Mouse (Mus musculus) subcutaneous adipose tissue, adult 2 months (tissue): ENCODE measurements around the gene Tmem150a. TPM values are rescaled to one million over a fixed set of nuclear protein-coding genes. Genes with fewer than 3 reads are reported as not detected.

Experiments used
- polyA plus RNA-seq: library from polyadenylated mRNA; depleted of rRNA; stranded (reverse); fragments of >200 nt; gene quantifications from 2 replicates; pipeline ENCODE4 v1.2.3, GENCODE M21; 2012; ENCODE audit warnings: low replicate concordance; rRNA removed

Gene Tmem150a
- polyA plus RNA-seq = 39.9 and 57.7 TPM in 2 replicates

GRCm38 (mm10) chr6:72355066-72355911 is at the start of gene Tmem150a:
Tmem150a (plus strand) TSS chr6:72355447.

GRCm38 (mm10) chr6:72345074-72345567 is 10.1 kb upstream of the Tmem150a start, which contains the start of gene Usp39:
Usp39 (minus strand) TSS chr6:72345184.

GRCm38 (mm10) chr6:72347166-72347941 is 7.9 kb upstream of the Tmem150a start, which contains the start of gene 0610030E20Rik:
0610030E20Rik (plus strand) TSS chr6:72347317.

GRCm38 (mm10) chr6:72366844-72367443 is 11.7 kb downstream of the Tmem150a start, which contains the start of gene Rnf181:
Rnf181 (minus strand) TSS chr6:72366956.

GRCm38 (mm10) chr6:72380131-72380770 is 25.0 kb downstream of the Tmem150a start, which contains the start of gene Vamp5:
Vamp5 (minus strand) TSS chr6:72380468.

GRCm38 (mm10) chr6:72389941-72390771 is 34.9 kb downstream of the Tmem150a start, which contains the start of gene Vamp8:
Vamp8 (minus strand) TSS chr6:72390703.

Other genes with a start within 250 kb of the Tmem150a start
- gene Atoh8, start 119.9 kb upstream of the Tmem150a start, polyA plus RNA-seq = 16.6 and 18.7 TPM in 2 replicates
- 0.10 and 0.57 TPM in 2 replicates for gene Sftpb, start 50.8 kb upstream of the Tmem150a start, polyA plus RNA-seq
- gene Usp39, start 10.3 kb upstream of the Tmem150a start, polyA plus RNA-seq = 18.7 and 24.3 TPM in 2 replicates
- 20.1 and 24.2 TPM in 2 replicates for gene 0610030E20Rik, start 8.1 kb upstream of the Tmem150a start, polyA plus RNA-seq
- gene Rnf181, start 11.5 kb downstream of the Tmem150a start, polyA plus RNA-seq = 83.3 and 97.2 TPM in 2 replicates
- 22.3 and 33.6 TPM in 2 replicates for gene Vamp5, start 25.0 kb downstream of the Tmem150a start, polyA plus RNA-seq
- 111 and 113 TPM in 2 replicates for gene Vamp8, start 35.3 kb downstream of the Tmem150a start, polyA plus RNA-seq
- 38.4 and 41.4 TPM in 2 replicates for gene Ggcx, start 58.9 kb downstream of the Tmem150a start, polyA plus RNA-seq
- 115 and 120 TPM in 2 replicates for gene Mat2a, start 84.1 kb downstream of the Tmem150a start, polyA plus RNA-seq
- gene Sh2d6, start 166.3 kb downstream of the Tmem150a start, polyA plus RNA-seq = 0.57 and 1.0 TPM in 2 replicates
- gene Capg, start 188.9 kb downstream of the Tmem150a start, polyA plus RNA-seq = 56.2 and 70.5 TPM in 2 replicates
- gene Elmod3, start 243.0 kb downstream of the Tmem150a start, polyA plus RNA-seq = 32.9 and 43.9 TPM in 2 replicates
- 67.1 and 126 TPM in 2 replicates for gene Retsat, start 243.0 kb downstream of the Tmem150a start, polyA plus RNA-seq